Mouse (Mus musculus) lung, postnatal 14 days (tissue): ENCODE measurements at regions not wholly inside any gene's neighbourhood (a gene's known extent, or its start where the extent isn't known, plus 50 kb on each side); places are given as distances from the start of the nearest gene placed in this dataset.
A peak's percentile ranks its signal among the peaks of the same experiment; 100 is the strongest.
"Not testable (repeated sequence)": the region's sequence is repeated elsewhere in the genome, so short reads cannot be mapped to it uniquely, and the experiment has no call there.

ENCODE experiments used
- DNase-seq: peaks from one replicate; pipeline ENCODE4 v3.0.0; 2021

DNA sequence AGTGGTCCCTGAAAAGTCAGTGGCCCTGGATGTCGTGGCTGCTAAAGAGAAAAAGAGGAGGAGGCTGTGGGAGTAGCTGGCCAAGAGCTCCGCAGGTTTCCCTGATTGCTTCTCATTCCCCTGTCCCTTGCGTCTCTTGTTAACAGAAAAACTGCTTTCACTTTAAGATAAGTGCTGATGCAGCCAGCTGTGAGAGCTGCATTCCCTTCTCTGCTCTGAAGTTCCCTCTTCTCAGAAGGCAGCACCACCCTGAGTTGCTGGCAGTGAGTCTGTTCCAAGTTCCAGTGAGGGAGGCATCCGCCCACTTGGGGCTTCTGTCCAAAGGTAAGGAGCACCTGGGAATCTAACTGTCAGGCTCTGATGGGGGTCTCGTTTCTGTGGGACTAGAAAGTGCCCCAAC, 63.5 kb downstream of the Olfr693 start:
- not testable (repeated sequence) for DNase-seq

DNA sequence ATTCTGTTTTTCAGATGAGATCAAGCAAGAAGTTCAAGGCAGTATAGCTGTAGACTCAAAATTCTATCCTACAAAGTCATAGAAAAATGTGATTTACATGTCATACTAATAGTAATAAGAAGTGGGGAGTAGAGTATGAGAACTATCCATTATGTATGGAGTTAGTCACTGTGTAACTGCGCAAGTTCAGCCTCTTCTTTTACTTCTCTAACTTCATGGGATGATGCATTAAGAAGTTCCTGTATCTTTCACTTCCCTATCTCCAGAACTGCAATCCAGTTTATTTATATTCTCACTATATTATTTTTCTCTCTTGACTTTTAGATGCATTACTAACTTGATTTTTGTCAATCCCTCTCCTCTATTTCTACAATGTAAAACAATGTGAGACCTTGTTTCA, 67.7 kb downstream of the Olfr693 start:
- no peak for DNase-seq

DNA sequence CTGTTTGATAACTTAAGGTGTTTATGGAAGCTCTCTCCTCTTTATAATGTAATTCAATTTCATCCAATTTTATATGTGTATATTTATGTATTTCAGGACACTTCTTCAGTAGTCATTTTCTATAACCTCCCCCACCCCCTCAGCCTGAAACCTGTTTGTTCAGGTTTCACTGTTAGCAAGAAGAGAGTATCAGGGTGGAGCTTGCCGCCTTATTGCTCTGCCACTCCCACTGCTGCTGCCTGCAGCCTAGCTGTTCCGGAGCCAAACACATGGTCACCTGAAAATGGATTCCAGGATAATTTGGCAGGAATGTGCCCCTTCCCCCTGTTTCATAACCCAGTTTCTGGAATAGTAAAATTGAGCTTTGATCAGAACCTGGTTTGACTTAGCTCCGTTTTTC, 100.0 kb downstream of the Olfr693 start:
- no peak for DNase-seq

DNA sequence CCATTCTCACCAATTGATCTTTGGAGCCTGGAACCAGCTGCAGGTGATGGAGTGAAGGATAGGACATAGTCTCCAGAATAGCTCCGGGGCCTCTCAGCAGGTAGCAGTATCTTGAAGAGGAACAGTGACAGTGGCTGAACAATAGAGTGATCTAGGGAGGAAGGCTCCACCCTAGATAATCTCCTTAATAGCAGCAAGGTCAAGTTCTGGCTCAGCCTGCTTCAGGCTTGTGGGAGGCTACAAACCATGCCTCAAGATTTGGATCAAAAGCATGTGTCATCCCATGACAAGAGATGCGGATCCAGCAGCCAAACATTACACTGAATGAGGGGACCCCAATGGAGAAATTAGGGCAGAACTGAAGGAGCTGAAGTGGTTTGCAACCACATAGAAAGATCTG, 112.1 kb downstream of the Olfr693 start:
- DNase-seq = not testable (repeated sequence)

DNA sequence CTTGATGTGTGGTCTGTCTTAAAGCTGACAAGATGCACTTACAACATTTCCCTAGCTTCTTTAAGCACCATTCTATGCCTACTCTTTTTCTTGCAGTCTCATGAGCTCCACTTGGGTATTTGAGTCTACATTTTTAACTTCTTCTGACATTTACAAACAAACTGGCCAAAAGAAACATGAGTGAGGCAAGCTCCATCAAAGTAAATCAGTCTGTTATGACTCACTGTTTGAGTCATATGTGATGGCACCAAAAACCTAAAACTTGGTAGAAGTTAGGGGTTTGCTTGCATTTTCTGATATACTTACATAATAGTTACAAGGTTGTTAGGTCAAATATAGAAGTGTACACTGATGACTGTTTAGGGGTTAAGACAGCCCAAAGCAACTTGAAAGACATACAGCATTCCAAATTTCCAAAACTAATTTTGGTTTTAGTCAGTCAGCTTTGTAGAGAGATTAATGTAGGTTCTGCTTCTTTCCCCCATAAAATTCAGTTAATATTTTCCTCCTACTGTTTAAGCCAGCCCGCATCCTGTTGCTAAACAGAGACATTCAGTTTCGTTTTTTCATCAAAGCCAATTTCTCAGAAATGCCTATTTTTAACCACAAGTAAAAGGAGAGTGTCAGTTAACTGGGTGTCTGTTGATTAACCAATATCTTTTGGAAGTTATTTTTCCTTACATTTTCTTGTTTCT, 129.4 kb downstream of the Olfr693 start:
- no peak for DNase-seq

DNA sequence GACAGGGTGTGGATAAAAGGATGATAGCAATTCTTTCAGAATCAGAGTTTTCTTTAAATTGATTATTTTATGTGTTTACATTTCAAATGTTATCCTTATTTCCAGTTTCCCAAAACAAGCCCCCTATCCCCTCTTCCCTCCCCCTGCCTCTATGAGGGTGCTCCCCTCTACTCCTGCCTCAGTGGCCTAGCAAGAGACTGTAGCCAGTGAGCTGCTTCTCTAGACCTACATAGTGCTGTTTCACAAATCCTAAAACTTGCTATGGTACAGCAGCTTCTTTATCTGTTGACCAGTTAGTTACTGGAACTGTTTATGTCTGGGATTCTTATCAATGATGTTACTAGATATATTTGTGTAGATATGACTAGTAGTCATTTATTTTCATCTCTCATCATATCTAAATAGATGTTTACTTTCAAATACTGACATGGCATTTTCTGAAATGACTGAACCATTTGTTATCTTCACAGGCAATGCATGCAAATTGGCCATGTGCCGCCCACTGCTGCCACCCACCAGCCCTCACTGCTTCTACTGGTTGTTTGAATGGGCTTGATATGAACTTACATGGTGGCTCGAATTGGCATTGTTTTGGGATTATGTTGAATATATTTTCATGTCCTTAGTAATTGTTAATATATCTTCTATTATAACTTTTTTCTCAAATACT, 150.8 kb downstream of the Olfr693 start:
- DNase-seq = not testable (repeated sequence)

DNA sequence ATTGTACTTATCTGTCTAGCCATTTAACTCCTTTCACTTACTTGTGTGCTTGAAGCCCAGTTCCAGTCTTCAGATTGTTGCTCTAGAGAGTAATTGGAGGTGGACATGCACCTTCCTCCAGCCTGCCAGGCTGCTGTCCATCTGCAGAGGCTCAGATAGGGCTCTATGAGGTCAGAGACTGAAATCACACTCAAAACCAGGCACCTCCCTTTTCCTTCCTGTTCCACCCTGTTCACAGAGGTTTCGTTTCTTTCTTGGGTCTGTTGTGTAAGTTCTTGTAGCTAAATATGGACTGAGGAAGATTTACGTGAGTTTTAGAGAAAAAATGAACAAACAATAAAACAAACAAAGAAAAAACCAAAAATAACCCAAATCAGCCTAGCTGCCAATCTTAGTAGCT, 151.4 kb downstream of the Olfr693 start:
- peak; percentile 6 for DNase-seq

DNA sequence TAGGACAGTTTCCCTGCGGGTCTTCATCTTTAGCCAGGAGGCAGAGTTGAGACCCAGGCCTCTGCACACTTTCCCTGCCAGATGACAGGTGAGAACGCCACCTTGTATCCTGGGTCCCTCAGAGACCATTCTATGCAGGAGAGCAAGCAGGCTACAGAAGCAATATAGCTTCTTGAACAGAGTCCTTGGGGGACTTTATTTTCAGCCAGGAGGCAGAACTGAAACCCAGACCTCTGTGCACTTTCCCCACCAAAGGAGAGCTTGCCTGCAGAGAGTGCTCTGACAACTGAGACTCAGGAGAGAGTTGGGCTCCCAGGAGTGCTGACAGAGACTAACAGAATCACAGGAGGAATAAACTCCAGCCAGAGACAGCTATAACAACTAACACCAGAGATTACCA, 185.5 kb downstream of the Olfr693 start:
- no peak for DNase-seq
